Mouse (Mus musculus) hindbrain, embryonic 13.5 days (tissue): ENCODE data around the gene Itk. TPM values are rescaled to one million over a fixed set of nuclear protein-coding genes. Genes with fewer than 3 reads are reported as not detected.

Experiments
- ATAC-seq: fragments of 200-750 bp; cut with Nextera tagmentation; 2 replicates; pipeline ENCODE4 v1.8.0; 2017; ENCODE audit warnings: moderate TSS enrichment; ENCODE audit not compliant: low FRiP score
- H3K27ac ChIP-seq: fragments of 300-500 bp; sonication (generic); 2 replicates; pipeline ENCODE4 v1.5.1; 2015; ENCODE audit warnings: inconsistent platforms, mild to moderate bottlenecking, moderate library complexity
- H3K27me3 ChIP-seq: fragments of 300-500 bp; sonication (generic); 2 replicates; pipeline ENCODE4 v1.6.1; 2015; ENCODE audit warnings: mild to moderate bottlenecking, inconsistent platforms
- H3K36me3 ChIP-seq: fragments of 300-500 bp; sonication (generic); 2 replicates; pipeline ENCODE4 v1.6.1; 2015; ENCODE audit warnings: mild to moderate bottlenecking, inconsistent platforms
- H3K4me1 ChIP-seq: fragments of 300-500 bp; sonication (generic); replicated peaks from 2 replicates; pipeline ENCODE4 v1.6.1; 2015; ENCODE audit warnings: inconsistent platforms
- H3K4me2 ChIP-seq: fragments of 300-500 bp; sonication (generic); 2 replicates; pipeline ENCODE4 v1.6.1; 2015; ENCODE audit warnings: inconsistent platforms, mild to moderate bottlenecking, moderate library complexity
- H3K4me3 ChIP-seq: fragments of 300-500 bp; sonication (generic); 2 replicates; pipeline ENCODE4 v1.5.1; 2015; ENCODE audit warnings: mild to moderate bottlenecking, inconsistent platforms
- H3K9ac ChIP-seq: fragments of 300-500 bp; sonication (generic); 2 replicates; pipeline ENCODE4 v1.6.1; 2015; ENCODE audit warnings: mild to moderate bottlenecking, inconsistent platforms
- H3K9me3 ChIP-seq: fragments of 300-500 bp; sonication (generic); 2 replicates; pipeline ENCODE4 v1.6.1; 2016; ENCODE audit warnings: inconsistent platforms
- WGBS: fragments of 180-500 bp; shearing (Covaris S2); methylation state at CpG from one replicate; pipeline ENCODE4 v1.1.7; 2015; 5-methylcytosine and 5-hydroxymethylcytosine counted together
- polyA plus RNA-seq: library from polyadenylated mRNA; unstranded; fragments of >200 nt; fragmentation: Nextera tagmentation; extraction: Ambion mirVana; gene quantifications from 2 replicates; pipeline ENCODE4 v1.2.1, GENCODE M21; 2015

Itk gene
- polyA plus RNA-seq, 1 experiment from 2014 or later, result not detected

DNA sequence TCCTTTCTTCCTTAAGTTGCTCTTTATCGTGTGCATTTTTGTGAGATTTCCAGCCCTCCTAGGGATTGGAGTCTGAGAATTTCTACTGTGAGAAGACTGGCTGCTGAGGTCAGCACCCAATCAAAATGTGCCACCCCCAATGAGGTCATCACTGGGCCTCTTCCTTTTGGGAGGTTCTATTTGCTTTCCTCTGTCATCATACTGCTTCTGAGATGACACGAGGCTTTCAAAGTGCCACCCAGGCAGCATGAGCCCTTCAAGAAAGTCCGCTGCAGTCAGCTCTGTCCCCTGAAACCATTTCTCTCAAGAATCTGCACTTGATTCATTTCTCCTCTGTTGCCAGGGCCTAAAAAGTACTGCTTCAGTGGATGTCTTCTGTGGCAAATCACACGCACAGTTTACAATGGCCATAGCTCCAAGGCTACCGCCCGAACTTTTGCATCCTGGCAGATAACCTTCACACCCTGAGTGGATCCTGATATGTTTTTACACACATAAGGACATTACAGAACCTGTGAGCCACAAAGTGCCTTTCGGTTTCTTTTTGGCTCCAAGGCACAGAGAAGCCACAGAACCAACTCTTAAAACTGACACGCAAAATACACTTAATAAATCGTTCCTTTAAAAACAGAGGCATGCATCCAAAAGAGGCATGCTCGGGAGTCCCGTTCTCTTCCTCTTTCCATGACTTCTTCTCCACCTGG is 80.9 kb downstream of the Itk start:
- Histone ChIP-seq H3K4me2 (peak overlapping the region; percentile 84), H3K27me3 (no peaks in the 10 kb centered on the region), H3K27ac (no peak overlapping the region), H3K9me3 (no peaks in the 10 kb centered on the region), H3K4me1 (peaks cover 65% of the 10 kb centered on the region), H3K36me3 (no peaks in the 10 kb centered on the region), H3K4me3 (no peak overlapping the region; the same call in 1 of the 2 replicates), H3K9ac (no peak overlapping the region)
- ATAC-seq, result no peak
- 88% methylated on average over 11 of the region's 11 CpGs for WGBS

GRCm38 (mm10) chr11:46307768-46308167 is 81.5 kb downstream of the Itk start:
- no peaks in the 10 kb centered on the region for H3K36me3 ChIP-seq
- peaks cover 65% of the 10 kb centered on the region for H3K4me1 ChIP-seq
- H3K9ac ChIP-seq, result no peak overlapping the region
- no peak for ATAC-seq
- no peaks in the 10 kb centered on the region for H3K27me3 ChIP-seq
- no peak overlapping the region for H3K27ac ChIP-seq
- no peaks in the 10 kb centered on the region for H3K9me3 ChIP-seq
- WGBS, result 96% methylated on average over 7 of the region's 7 CpGs
- no peak overlapping the region for H3K4me2 ChIP-seq
- no peak overlapping the region for H3K4me3 ChIP-seq

DNA sequence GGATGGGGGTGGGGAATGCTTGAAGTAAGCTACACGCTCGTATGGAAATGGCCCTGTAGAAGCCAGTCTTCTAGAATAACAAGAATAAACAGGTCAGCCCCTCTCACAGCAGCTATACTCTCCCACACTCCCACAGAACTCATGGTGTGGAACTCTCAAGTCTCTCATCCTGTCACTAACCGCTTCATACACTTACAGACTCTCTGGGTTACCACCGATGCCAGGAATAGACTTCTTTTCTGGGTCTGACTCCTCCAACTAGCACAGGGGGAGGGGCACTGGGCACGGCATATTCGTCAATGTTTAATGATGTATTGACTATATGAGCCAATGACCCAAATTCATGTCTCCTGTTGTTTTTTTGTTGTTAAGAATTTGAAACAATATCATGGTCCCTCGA is 82.5 kb downstream of the Itk start:
- no peak for ATAC-seq

GRCm38 (mm10) chr11:46305881-46306520 is 83.3 kb downstream of the Itk start:
- H3K4me2 ChIP-seq, result no peak overlapping the region
- 84% methylated on average over 9 of the region's 9 CpGs for WGBS
- no peaks in the 10 kb centered on the region for H3K27me3 ChIP-seq
- no peak overlapping the region for H3K4me3 ChIP-seq
- peaks cover 66% of the 10 kb centered on the region for H3K4me1 ChIP-seq
- no peaks in the 10 kb centered on the region for H3K9me3 ChIP-seq
- no peak for ATAC-seq
- no peak overlapping the region for H3K27ac ChIP-seq
- no peaks in the 10 kb centered on the region for H3K36me3 ChIP-seq
- no peak overlapping the region for H3K9ac ChIP-seq

More for the DNA sequence above, 82.5 kb downstream of the Itk start:
- peaks cover 66% of the 10 kb centered on the region for H3K4me1 ChIP-seq
- H3K27ac ChIP-seq, result no peak overlapping the region
- H3K4me3 ChIP-seq, result no peak overlapping the region
- no peak overlapping the region for H3K9ac ChIP-seq
- H3K27me3 ChIP-seq, result no peaks in the 10 kb centered on the region
- H3K36me3 ChIP-seq, result no peaks in the 10 kb centered on the region
- H3K9me3 ChIP-seq, result no peaks in the 10 kb centered on the region
- H3K4me2 ChIP-seq, result no peak overlapping the region
- 87% methylated on average over 7 of the region's 7 CpGs for WGBS

- H3K27ac ChIP-seq, result peak overlapping the region; percentile 46; the same call in 1 of the 2 replicates
- no peak overlapping the region for H3K4me2 ChIP-seq
- H3K9me3 ChIP-seq, result no peaks in the 10 kb centered on the region
- H3K36me3 ChIP-seq, result no peaks in the 10 kb centered on the region
- H3K4me3 ChIP-seq, result no peak overlapping the region
- H3K4me1 ChIP-seq, result peaks cover 57% of the 10 kb centered on the region
- whole genome bisulfite sequencing, result 88% methylated on average over 9 of the region's 9 CpGs
- H3K27me3 ChIP-seq, result no peaks in the 10 kb centered on the region
- H3K9ac ChIP-seq, result no peak overlapping the region
- ATAC-seq, result no peak
These were observed 84.2 kb downstream of the Itk start for GRCm38 (mm10) chr11:46304864-46305710.

DNA sequence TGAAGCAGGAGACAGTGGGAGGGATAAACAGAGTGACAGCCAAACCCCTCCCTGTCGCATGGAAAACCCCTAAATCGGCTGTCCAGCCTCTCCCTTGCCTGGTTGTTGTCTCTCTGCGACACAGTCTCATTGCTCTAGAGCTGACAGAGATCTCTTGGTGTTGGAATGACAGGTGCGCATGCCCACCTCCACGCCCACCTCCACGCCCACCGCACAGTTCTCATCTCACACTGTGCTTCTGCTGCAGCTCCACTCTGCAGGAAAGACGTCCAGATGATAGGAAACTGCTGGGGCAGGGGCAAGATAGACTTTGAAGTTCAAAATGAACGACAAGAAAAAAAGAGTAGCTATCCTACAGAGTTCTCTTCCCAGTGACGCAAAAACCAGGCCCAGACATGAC is 85.2 kb downstream of the Itk start:
- Histone ChIP-seq H3K4me3 (no peak overlapping the region), H3K27ac (no peak overlapping the region), H3K9ac (no peak overlapping the region), H3K4me1 (peaks cover 50% of the 10 kb centered on the region), H3K4me2 (no peak overlapping the region), H3K9me3 (no peaks in the 10 kb centered on the region), H3K36me3 (no peaks in the 10 kb centered on the region), H3K27me3 (no peaks in the 10 kb centered on the region)
- WGBS, result 81% methylated on average over 10 of the region's 10 CpGs
- no peak for ATAC-seq

DNA sequence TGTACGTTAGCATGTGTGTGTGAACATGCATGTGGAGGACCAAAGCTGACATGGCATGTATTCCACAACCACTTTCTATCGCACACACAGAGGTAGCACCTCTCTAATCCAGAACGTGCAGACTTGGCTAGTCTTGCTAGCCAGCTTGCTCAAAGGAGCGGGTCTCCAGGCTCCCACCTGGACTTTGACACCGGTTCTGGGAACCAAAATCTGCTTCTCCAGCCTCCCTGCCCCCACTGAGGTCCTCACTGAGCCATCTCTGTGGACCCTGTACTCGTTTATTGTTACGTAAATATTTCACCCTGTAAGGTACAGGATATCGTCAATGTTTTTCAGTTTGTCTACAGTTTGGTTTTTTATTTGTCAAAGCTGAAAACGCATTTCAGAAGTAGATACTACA is 86.8 kb downstream of the Itk start:
- Histone ChIP-seq H3K4me1 (peaks cover 48% of the 10 kb centered on the region), H3K36me3 (no peaks in the 10 kb centered on the region), H3K4me2 (no peak overlapping the region), H3K27ac (no peak overlapping the region), H3K4me3 (no peak overlapping the region), H3K27me3 (no peaks in the 10 kb centered on the region), H3K9ac (no peak overlapping the region), H3K9me3 (no peaks in the 10 kb centered on the region)
- no peak for ATAC-seq
- WGBS, result 94% methylated on average over 9 of the region's 9 CpGs

- peaks cover 45% of the 10 kb centered on the region for H3K4me1 ChIP-seq
- H3K36me3 ChIP-seq, result no peaks in the 10 kb centered on the region
- no peak overlapping the region for H3K9ac ChIP-seq
- no peak overlapping the region for H3K4me2 ChIP-seq
- WGBS, result 82% methylated on average over 23 of the region's 23 CpGs
- H3K9me3 ChIP-seq, result no peaks in the 10 kb centered on the region
- H3K4me3 ChIP-seq, result no peak overlapping the region
- peak; percentile 34; the same call in 1 of the 2 replicates for ATAC-seq
- no peaks in the 10 kb centered on the region for H3K27me3 ChIP-seq
- H3K27ac ChIP-seq, result peak overlapping the region; percentile 8; the same call in 1 of the 2 replicates
These were observed 87.6 kb downstream of the Itk start for GRCm38 (mm10) chr11:46301579-46302248.

DNA sequence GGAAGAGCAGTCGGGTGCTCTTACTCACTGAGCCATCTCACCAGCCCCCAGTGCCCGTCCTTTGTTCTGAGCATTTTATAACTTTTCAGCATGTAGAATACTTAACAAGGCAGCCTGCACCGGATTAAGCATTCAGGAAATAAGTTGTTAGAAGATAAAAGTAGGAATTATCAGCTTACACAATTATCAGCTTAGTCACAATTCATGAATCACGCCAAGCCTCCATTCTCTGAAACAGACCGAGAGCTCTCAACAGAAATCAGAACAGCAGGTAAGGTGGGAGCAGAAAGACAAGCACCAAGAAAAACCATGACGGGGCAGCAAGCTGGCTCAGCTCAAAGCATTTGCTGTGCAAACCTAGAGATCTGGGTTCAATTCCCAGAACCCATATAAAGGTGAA is 89.4 kb downstream of the Itk start:
- Histone ChIP-seq H3K4me1 (peaks cover 30% of the 10 kb centered on the region), H3K36me3 (no peaks in the 10 kb centered on the region), H3K9ac (no peak overlapping the region), H3K9me3 (no peaks in the 10 kb centered on the region), H3K27ac (no peak overlapping the region), H3K4me2 (no peak overlapping the region), H3K4me3 (no peak overlapping the region), H3K27me3 (no peaks in the 10 kb centered on the region)
- ATAC-seq, result no peak
- WGBS, result 83% methylated on average over 6 of the region's 6 CpGs

DNA sequence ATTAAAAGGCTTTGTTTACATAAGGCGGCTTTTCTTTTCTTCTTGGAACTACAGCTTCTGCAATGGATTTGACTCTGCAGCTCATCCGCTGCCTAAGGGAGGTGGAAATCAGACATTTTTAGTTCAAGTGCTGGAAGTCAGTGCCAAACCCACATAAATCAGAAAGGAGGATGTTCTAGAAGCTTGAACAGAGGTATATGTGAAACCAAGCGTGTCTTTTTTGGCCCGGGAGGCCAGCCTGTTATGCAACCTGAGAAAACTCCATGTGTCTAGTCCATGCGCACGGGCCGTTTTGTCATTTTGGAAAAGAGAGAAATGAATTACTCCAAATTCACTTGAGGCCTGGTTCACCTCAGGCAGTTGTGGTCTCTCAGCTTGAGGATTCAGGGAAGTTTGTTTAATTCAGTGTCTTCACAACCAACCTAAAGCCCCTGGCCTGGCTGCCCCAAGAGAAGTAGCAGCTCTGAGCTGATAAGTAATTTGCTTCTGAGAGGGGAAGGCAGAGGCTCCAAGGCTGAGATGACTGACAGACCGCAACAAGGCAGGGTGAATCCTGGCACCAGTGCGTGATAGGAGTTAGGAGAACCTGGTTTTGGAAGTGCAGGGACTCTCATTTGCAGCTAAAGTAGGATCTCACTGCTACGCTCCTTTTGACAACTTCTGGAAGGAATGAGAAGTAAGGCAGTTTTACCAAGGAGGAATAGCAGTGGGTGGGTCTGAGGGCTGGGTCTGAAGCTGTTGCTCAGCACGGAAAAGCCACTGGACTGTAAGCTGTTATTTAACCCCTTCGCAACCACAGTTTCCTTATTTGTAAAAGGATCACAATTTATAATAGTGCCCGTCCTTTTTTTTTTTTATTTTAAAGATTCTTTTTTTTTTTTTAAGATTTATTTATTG is 90.2 kb downstream of the Itk start:
- Histone ChIP-seq H3K27me3 (no peaks in the 10 kb centered on the region), H3K4me2 (no peak overlapping the region), H3K9me3 (no peaks in the 10 kb centered on the region), H3K9ac (peak overlapping the region; percentile 16; the same call in 1 of the 2 replicates), H3K4me3 (no peak overlapping the region), H3K27ac (no peak overlapping the region), H3K36me3 (no peaks in the 10 kb centered on the region), H3K4me1 (peaks cover 30% of the 10 kb centered on the region)
- whole genome bisulfite sequencing, result 78% methylated on average over 13 of the region's 13 CpGs
- ATAC-seq, result no peak

DNA sequence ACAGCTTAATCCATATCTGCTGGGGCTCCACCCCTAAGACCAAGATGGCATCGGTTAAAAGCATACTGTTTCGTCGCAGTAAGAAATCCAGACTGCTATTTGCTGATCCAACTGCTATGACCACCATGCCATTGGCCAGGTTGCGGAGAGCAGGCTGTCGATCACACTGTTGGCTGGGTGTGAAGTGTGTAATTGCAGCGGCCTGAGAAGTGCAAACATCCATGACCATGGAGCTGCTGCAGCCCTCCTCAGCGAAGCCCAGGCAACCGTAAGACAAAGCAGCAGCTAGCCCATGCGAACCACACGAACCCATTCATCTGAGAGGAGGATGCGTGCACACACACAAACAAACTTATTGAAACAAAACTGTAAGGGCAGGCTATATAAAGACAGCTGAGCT is 94.9 kb downstream of the Itk start:
- no peak overlapping the region for H3K4me2 ChIP-seq
- H3K9me3 ChIP-seq, result no peaks in the 10 kb centered on the region
- no peaks in the 10 kb centered on the region for H3K27me3 ChIP-seq
- peaks cover 7% of the 10 kb centered on the region for H3K36me3 ChIP-seq
- H3K4me1 ChIP-seq, result peaks cover 36% of the 10 kb centered on the region
- no peak overlapping the region for H3K9ac ChIP-seq
- no peak overlapping the region for H3K4me3 ChIP-seq
- WGBS, result 55% methylated on average over 11 of the region's 11 CpGs
- H3K27ac ChIP-seq, result no peak overlapping the region
- ATAC-seq, result peak; percentile 62; the same call in 1 of the 2 replicates
